Mouse (Mus musculus) frontal cortex, adult (tissue): ENCODE measurements around the gene Arrb1.

Experiments used
- ATAC-seq: cut with Nextera tagmentation; 2 replicates; pipeline ENCODE4 v1.9.2; 2017; ENCODE audit warnings: mild to moderate bottlenecking, moderate library complexity, mixed read lengths; ENCODE audit not compliant: low TSS enrichment

Arrb1 gene

GRCm38 (mm10) chr7:99579491-99580190 lies 44.4 kb downstream of the Arrb1 start:
- peak; percentile 88 for ATAC-seq

- no peak for ATAC-seq
Measured at GRCm38 (mm10) chr7:99580247-99580646, 45.0 kb downstream of the Arrb1 start.

GRCm38 (mm10) chr7:99582306-99582705 lies 47.0 kb downstream of the Arrb1 start:
- no peak for ATAC-seq

- no peak for ATAC-seq
Measured at GRCm38 (mm10) chr7:99582867-99583266, 47.6 kb downstream of the Arrb1 start.

- ATAC-seq: peak; percentile 42; the same call in 1 of the 2 replicates
Measured at GRCm38 (mm10) chr7:99583625-99584024, 48.4 kb downstream of the Arrb1 start.

DNA sequence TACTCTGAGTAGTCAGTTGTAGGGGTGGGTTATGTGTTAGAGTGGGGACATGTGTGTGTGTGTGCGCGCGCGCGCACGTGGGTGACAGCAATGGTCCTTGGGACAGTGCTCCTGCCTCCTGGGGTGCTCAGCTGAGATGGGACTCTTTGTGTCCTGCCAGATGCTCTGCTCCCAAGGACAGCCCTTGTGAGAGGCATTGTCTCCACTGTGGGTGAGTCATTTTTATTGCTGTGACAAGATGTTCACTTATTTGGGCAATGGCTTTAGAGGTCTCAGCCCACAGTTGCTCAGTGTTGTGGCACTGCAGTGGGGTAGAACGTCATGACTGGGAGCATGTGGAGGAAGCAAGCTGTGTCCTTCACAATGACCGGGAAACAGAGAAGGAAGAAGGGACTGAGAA lies 50.7 kb downstream of the Arrb1 start:
- no peak for ATAC-seq

DNA sequence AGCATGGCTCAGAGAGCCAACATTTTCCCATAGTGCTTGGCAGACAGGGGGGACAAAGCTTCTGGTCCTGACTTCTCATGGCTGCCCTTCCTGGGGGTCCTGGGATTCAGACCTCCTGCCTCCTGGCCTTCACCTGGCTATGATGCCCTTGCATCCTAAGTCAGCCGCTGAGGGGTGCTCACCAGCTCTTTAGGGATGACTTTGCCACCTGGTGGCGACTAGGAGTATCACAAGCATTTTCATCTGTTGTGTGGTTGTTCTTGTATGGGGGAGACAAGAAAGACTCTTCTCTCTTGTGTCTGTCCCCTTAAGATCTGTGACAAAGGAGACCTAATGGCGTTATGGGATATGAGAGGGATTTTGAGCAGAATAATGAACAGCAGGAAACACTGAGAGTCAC lies 54.8 kb downstream of the Arrb1 start:
- peak; percentile 58; the same call in 1 of the 2 replicates for ATAC-seq

GRCm38 (mm10) chr7:99590646-99591045 lies 55.4 kb downstream of the Arrb1 start:
- no peak for ATAC-seq

DNA sequence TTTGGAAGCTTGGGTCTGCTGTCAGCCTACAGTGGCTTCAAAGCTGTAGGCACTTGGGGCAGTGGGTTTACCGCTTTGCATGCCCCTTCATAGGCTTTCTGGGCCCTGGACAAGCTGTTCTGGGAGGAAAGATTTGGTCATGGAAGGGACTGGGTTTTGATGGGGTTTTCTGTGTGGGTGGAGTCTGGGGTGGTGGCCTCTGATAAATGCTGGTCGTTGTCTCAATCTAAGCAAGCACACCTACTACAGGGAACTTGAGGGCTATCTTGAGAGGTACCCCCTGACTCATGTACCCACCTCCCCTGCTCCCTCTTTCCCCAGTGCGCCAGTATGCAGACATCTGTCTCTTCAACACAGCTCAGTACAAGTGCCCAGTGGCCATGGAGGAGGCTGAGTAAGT lies 57.4 kb downstream of the Arrb1 start:
- no peak for ATAC-seq

DNA sequence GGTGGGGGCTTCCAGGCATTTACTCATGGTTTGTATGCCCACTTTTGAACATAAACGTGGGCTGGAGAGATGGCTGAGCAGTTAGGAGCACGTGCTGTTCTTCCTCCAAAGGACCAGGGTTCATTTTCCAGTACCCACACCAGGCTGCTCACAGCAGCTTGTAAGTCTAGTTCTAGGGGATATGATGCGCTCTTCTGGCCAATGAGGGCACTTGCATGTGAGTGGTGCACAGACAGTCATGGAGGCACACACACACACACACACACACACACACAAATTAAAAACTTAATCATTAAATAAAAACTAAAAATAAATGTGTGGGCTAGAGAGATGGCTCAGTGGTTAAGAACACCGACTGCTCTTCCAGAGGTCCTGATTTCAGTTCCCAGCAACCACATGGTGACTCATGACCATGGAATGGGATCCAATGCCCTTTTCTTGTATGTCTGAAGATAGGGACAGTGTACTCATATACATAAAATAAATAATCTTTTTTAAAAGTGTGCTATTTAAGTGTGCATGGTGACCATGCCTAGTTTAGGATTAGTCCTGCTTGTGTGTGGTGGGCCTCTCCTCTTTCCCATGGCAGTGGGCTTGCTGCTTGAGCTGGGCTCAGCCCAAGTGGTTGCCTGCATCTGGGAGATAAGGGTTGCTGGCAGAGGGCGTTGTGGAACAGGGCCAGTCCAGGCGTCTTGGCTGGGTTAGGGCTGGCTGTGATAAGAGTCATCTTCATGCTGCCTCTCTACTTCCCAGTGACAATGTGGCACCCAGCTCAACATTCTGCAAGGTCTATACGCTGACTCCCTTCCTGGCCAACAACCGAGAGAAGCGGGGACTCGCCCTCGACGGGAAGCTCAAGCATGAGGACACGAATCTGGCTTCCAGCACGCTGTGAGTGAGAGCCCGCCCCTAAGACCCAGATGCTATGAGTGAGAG lies 58.9 kb downstream of the Arrb1 start:
- ATAC-seq: no peak

- ATAC-seq: no peak
Measured at GRCm38 (mm10) chr7:99598722-99599121, 63.5 kb downstream of the Arrb1 start.

GRCm38 (mm10) chr7:99603875-99604662 lies 68.8 kb downstream of the Arrb1 start:
- ATAC-seq: 0 out of 2 replicates have a peak, but pooled peaks have one; percentile 7

GRCm38 (mm10) chr7:99605058-99605457 lies 69.8 kb downstream of the Arrb1 start:
- no peak for ATAC-seq

- no peak for ATAC-seq
Measured at GRCm38 (mm10) chr7:99606303-99606702, 71.0 kb downstream of the Arrb1 start.

GRCm38 (mm10) chr7:99606766-99607165 lies 71.5 kb downstream of the Arrb1 start:
- ATAC-seq: no peak

GRCm38 (mm10) chr7:99607632-99608031 lies 72.4 kb downstream of the Arrb1 start:
- no peak for ATAC-seq

DNA sequence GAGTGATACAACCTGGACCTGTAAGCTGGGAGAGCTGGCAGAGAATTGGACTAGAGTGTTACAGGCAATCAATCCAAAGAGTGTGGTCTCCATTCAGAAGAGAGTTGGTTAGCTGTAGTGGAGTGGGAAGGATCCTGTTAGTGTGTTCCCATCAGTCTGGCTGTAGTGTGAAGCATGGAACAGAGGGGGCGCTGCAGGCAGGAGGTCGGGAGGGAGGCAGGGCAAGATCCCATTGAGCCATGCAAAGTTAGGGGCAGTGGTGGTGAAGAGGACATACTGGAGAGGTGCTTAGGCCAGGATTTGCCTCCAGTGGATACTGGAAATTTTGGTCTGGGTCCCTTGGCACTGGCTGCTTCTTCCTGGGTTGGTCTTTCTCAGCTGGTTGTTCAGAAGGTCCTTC lies 83.0 kb downstream of the Arrb1 start:
- no peak for ATAC-seq

DNA sequence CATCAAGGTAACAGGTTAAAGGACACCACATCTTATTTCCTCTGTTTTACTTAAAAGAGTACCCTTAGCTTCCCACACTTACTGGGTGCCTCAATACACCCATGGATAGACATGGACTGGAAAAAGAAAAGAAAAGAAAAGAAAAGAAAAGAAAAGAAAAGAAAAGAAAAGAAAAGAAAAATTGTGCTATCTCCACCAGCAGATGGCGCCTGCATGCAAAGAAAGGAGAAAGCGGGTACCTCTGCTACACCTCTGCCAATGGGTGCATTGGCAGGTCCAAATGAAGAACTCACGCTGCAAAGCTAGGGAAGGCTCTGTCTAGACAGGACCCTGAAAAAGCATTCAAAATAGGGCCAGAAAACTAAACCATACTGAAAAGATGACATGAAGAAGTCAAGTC lies 83.6 kb downstream of the Arrb1 start:
- no peak for ATAC-seq

GRCm38 (mm10) chr7:99625722-99626375 lies 90.6 kb downstream of the Arrb1 start:
- ATAC-seq: peak; percentile 92

GRCm38 (mm10) chr7:99626376-99627270 lies 91.4 kb downstream of the Arrb1 start, which contains the start of gene Tpbgl:
Tpbgl (minus strand) TSS chr7:99627103.
- no peak for ATAC-seq
